Mouse (Mus musculus) liver, embryonic 11.5 days (tissue): ENCODE measurements at regions not wholly inside any gene's neighbourhood (a gene's known extent, or its start where the extent isn't known, plus 50 kb on each side); places are given as distances from the start of the nearest gene placed in this dataset.

Source experiments
- ATAC-seq: fragments of 200-750 bp; cut with Nextera tagmentation; replicated peaks from 2 replicates; pipeline ENCODE4 v1.8.0; 2017; ENCODE audit warnings: moderate number of reproducible peaks, mild to moderate bottlenecking, moderate TSS enrichment, moderate library complexity; ENCODE audit not compliant: low FRiP score
- DNase-seq: peaks from one replicate; pipeline ENCODE4 v3.0.0-alpha.2; 2017; ENCODE audit warnings: low spot score
- H3K27ac ChIP-seq: fragments of 300-500 bp; sonication (generic); 2 replicates; pipeline ENCODE4 v1.5.1; 2014; ENCODE audit warnings: mild to moderate bottlenecking, low read depth, low read length, control low read depth
- H3K27me3 ChIP-seq: fragments of 300-500 bp; sonication (generic); replicated peaks from 2 replicates; pipeline ENCODE4 v1.6.1; 2014; ENCODE audit warnings: low read length, mixed read lengths; ENCODE audit not compliant: control insufficient read depth, insufficient read depth
- H3K36me3 ChIP-seq: fragments of 300-500 bp; sonication (generic); 2 replicates; pipeline ENCODE4 v1.6.1; 2014; ENCODE audit warnings: mild to moderate bottlenecking, low read length, moderate library complexity, mixed read lengths; ENCODE audit not compliant: control insufficient read depth, insufficient read depth
- H3K4me1 ChIP-seq: fragments of 300-500 bp; sonication (generic); replicated peaks from 2 replicates; pipeline ENCODE4 v1.6.1; 2014; ENCODE audit warnings: low read length, mixed read lengths; ENCODE audit not compliant: control insufficient read depth, insufficient read depth
- H3K4me2 ChIP-seq: fragments of 300-500 bp; sonication (generic); 2 replicates; pipeline ENCODE4 v1.6.1; 2014; ENCODE audit warnings: mild to moderate bottlenecking, control low read depth, moderate library complexity
- H3K4me3 ChIP-seq: fragments of 300-500 bp; sonication (generic); 2 replicates; pipeline ENCODE4 v1.5.1; 2014; ENCODE audit warnings: low read depth, low read length, control low read depth
- H3K9ac ChIP-seq: fragments of 300-500 bp; sonication (generic); 2 replicates; pipeline ENCODE4 v1.6.1; 2014; ENCODE audit warnings: low read depth, low read length, control low read depth
- H3K9me3 ChIP-seq: fragments of 300-500 bp; sonication (generic); 2 replicates; pipeline ENCODE4 v1.6.1; 2016; ENCODE audit warnings: low read length, inconsistent platforms, mixed read lengths; ENCODE audit not compliant: control insufficient read depth
- WGBS: fragments of 180-500 bp; shearing (Covaris S2); extraction: QIAGEN DNeasy Blood & Tissue Kit; methylation state at CpG from one replicate; pipeline ENCODE4 v1.1.7; 2014; 5-methylcytosine and 5-hydroxymethylcytosine counted together

GRCm38 (mm10) chr11:89175511-89175910 lies 101.9 kb downstream of the Gm525 start:
- DNase-seq (no peak), ATAC-seq (no peak)
- no peaks in the 10 kb centered on the region for H3K9me3 ChIP-seq
- H3K4me2 ChIP-seq, result no peak overlapping the region
- no peak overlapping the region for H3K4me3 ChIP-seq
- no peaks in the 10 kb centered on the region for H3K4me1 ChIP-seq
- H3K36me3 ChIP-seq, result no peaks in the 10 kb centered on the region
- 13% methylated on average over 9 of the region's 9 CpGs for WGBS
- H3K27me3 ChIP-seq, result no peaks in the 10 kb centered on the region; the same call in 1 of the 2 replicates
- no peak overlapping the region for H3K9ac ChIP-seq
- H3K27ac ChIP-seq, result no peak overlapping the region

DNA sequence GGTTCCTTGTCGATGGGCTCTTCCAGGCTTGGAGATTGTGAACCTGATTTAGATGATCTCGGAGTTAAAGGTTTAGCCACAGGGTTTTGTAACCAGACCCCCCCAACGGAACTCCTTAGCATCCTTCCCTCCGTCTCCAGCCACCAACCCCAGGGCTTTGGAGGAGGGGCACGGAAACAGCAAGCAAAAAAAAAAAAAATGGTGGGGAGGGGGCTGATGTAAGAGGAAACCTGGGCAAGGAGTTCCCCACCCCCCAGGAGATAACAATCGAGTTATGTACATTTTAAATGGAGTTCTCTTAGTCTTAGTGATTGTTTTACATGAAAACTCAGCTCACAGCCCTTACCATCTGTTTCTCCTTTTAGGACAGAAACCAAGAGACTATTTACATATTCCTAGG lies 101.3 kb downstream of the Gm525 start:
- H3K27me3 ChIP-seq, result no peaks in the 10 kb centered on the region; the same call in 1 of the 2 replicates
- no peak overlapping the region for H3K9ac ChIP-seq
- 20% methylated on average over 6 of the region's 6 CpGs for WGBS
- no peak overlapping the region for H3K4me3 ChIP-seq
- H3K4me2 ChIP-seq, result no peak overlapping the region
- DNase-seq (no peak), ATAC-seq (no peak)
- no peaks in the 10 kb centered on the region for H3K4me1 ChIP-seq
- H3K36me3 ChIP-seq, result no peaks in the 10 kb centered on the region
- no peaks in the 10 kb centered on the region for H3K9me3 ChIP-seq
- H3K27ac ChIP-seq, result no peak overlapping the region

DNA sequence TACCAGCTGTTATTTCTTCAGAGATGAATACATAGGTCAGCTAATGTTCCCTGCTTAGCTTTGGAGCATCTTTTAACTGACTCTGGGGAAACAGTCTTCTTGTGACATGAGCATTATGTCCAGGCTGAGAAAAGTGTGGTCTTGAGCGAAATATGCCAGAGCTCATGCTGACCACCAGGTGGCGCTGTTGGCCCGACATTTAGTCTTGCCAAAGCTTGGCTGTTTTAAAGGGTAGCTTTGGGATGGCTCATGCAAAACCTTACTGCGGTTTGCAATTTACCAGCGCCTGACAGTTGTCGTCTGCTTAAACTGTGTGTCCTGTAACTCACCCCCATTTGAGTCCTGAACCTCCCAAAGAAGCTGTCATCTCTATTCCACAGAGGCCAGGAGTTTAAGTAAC lies 91.6 kb downstream of the Gm525 start:
- H3K9me3 ChIP-seq, result no peaks in the 10 kb centered on the region

GRCm38 (mm10) chr11:89153466-89154406 lies 80.1 kb downstream of the Gm525 start:
- no peaks in the 10 kb centered on the region for H3K36me3 ChIP-seq
- ATAC-seq (no peak), DNase-seq (no peak)
- H3K9me3 ChIP-seq, result no peaks in the 10 kb centered on the region
- H3K27me3 ChIP-seq, result no peaks in the 10 kb centered on the region
- H3K4me2 ChIP-seq, result no peak overlapping the region
- no peak overlapping the region for H3K9ac ChIP-seq
- whole genome bisulfite sequencing, result 73% methylated on average over 13 of the region's 13 CpGs
- H3K4me3 ChIP-seq, result no peak overlapping the region
- no peaks in the 10 kb centered on the region for H3K4me1 ChIP-seq
- H3K27ac ChIP-seq, result no peak overlapping the region

More for the DNA sequence above, 91.6 kb downstream of the Gm525 start:
- no peak overlapping the region for H3K4me2 ChIP-seq
- no peak overlapping the region for H3K4me3 ChIP-seq
- H3K27ac ChIP-seq, result no peak overlapping the region
- no peaks in the 10 kb centered on the region for H3K36me3 ChIP-seq
- 12% methylated on average over 6 of the region's 6 CpGs for WGBS
- ATAC-seq (no peak), DNase-seq (peak; percentile 64)
- no peaks in the 10 kb centered on the region for H3K4me1 ChIP-seq
- no peaks in the 10 kb centered on the region for H3K27me3 ChIP-seq
- H3K9ac ChIP-seq, result no peak overlapping the region

DNA sequence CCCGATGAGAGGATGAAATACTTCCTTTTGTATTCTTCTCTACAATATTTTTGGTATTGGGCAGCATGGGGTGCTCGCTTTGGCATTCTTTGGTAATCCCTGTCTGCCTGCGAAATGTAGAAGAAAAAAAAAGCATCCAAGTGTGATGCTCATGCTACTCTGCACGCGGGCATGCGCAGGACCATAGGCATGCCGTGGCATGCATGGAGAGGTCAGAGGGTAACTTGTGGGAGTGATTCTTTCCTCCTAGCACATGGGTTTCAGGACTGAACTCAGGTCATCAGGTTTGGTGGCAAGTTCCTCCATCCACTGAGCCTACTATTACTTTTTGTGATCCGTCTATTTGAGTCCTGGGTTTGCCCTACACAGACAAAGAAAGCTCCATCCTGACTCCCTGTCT lies 74.3 kb downstream of the Gm525 start:
- WGBS, result 84% methylated on average over 8 of the region's 8 CpGs
- Histone ChIP-seq H3K36me3 (no peaks in the 10 kb centered on the region), H3K27me3 (no peaks in the 10 kb centered on the region), H3K4me2 (no peak overlapping the region), H3K9ac (no peak overlapping the region), H3K27ac (no peak overlapping the region), H3K9me3 (no peaks in the 10 kb centered on the region), H3K4me1 (no peaks in the 10 kb centered on the region), H3K4me3 (no peak overlapping the region)
- no peak for ATAC-seq
- DNase-seq, result no peak

- H3K4me1 ChIP-seq, result no peaks in the 10 kb centered on the region
- H3K36me3 ChIP-seq, result no peaks in the 10 kb centered on the region
- no peak for ATAC-seq
- no peaks in the 10 kb centered on the region for H3K9me3 ChIP-seq
- no peak overlapping the region for H3K4me3 ChIP-seq
- no peak overlapping the region for H3K4me2 ChIP-seq
- H3K27me3 ChIP-seq, result no peaks in the 10 kb centered on the region
- H3K9ac ChIP-seq, result no peak overlapping the region
- DNase-seq, result no peak
- 59% methylated on average over 19 of the region's 19 CpGs for WGBS
- H3K27ac ChIP-seq, result no peak overlapping the region
Measured at GRCm38 (mm10) chr11:89145281-89145945, 71.8 kb downstream of the Gm525 start.

DNA sequence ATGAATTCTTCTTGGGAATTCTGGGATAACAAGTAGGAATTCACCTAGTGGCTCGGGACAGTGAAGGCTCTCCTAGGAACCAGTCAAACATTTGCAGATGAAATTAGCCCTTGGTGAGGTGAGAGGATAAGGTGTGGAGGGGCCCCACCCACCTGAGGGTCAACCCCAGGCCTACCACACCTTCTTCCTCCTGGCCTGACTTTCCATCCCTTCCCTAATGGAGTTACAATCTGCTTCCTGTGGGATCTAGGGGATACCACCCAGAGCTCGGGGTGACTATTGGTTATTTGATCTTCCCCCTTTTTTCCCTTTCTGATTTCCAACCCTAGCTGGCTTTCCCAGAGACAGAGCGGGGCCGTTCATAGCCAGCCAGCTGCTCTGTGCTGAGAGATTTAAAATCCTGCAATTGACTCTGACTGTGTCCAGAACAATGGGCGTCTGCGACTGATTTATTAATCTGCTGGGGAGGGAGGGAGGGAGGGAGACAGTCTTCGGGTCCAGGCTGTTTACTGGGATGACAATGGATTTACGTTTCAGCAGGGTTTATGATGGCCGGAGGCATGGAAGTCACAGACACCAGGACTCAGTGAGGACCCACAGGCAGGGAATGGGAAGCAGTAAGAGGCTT lies 69.0 kb downstream of the Gm525 start:
- ATAC-seq (no peak), DNase-seq (no peak)
- H3K9ac ChIP-seq, result no peak overlapping the region
- no peaks in the 10 kb centered on the region for H3K4me1 ChIP-seq
- no peak overlapping the region for H3K27ac ChIP-seq
- H3K4me2 ChIP-seq, result no peak overlapping the region
- no peaks in the 10 kb centered on the region for H3K27me3 ChIP-seq
- WGBS, result 66% methylated on average over 9 of the region's 9 CpGs
- H3K4me3 ChIP-seq, result no peak overlapping the region
- H3K9me3 ChIP-seq, result no peaks in the 10 kb centered on the region
- no peaks in the 10 kb centered on the region for H3K36me3 ChIP-seq
